Mouse (Mus musculus) heart, postnatal 0 days (tissue): ENCODE data around the gene Snhg11.

Experiments
- CTCF ChIP-seq: IDR thresholded peaks from 2 replicates; pipeline ENCODE4 v1.5.1; 2016; ENCODE audit warnings: antibody characterized with exemption, control low read depth, low read depth
- EP300 ChIP-seq: IDR thresholded peaks from 2 replicates; pipeline ENCODE4 v1.6.1; 2016; ENCODE audit warnings: antibody characterized with exemption, low read depth

GRCm38 (mm10) chr2:158389421-158389820 is 14.0 kb downstream of the Snhg11 start:
- TF ChIP-seq CTCF (no peak), EP300 (no peak)
